Comparison of ENCODE assay signal across 8 mouse cellular contexts in genomic region chr14:119040253-119040652, GRCm38 (mm10). TPM values are rescaled to one million over a fixed set of nuclear protein-coding genes. Genes with fewer than 3 reads are reported as not detected.
DNase-seq lines count a peak whose midpoint lies in the region; ATAC-seq and TF ChIP-seq lines count a peak whose summit lies in the region.

No protein-coding gene starts in this region.

- H3K4me3 ChIP-seq in neural tube, embryonic 13.5 days: no peak overlapping the region
- no peak overlapping the region for H3K4me3 ChIP-seq in lung, postnatal 0 days (ENCODE audit: low read depth, low read length)

- TF ChIP-seq EP300 in lung, postnatal 0 days (IDR thresholded peaks at IDR 0.05): no peak

- no peak overlapping the region for H3K9ac ChIP-seq in neural tube, embryonic 13.5 days
- no peak overlapping the region for H3K9ac ChIP-seq in lung, postnatal 0 days (replicated peaks; ENCODE audit: low read depth)

- no peaks in the 10 kb centered on the region for H3K27me3 ChIP-seq in neural tube, embryonic 13.5 days
- H3K27me3 ChIP-seq in lung, postnatal 0 days (replicated peaks; ENCODE audit: insufficient read depth, low read length): no peaks in the 10 kb centered on the region

- peaks cover 28% of the 10 kb centered on the region for H3K36me3 ChIP-seq in neural tube, embryonic 13.5 days
- no peaks in the 10 kb centered on the region for H3K36me3 ChIP-seq in lung, postnatal 0 days (ENCODE audit: insufficient read depth, low read length)

- no peaks in the 10 kb centered on the region for H3K4me1 ChIP-seq in neural tube, embryonic 13.5 days (replicated peaks)
- no peaks in the 10 kb centered on the region for H3K4me1 ChIP-seq in lung, postnatal 0 days (ENCODE audit: insufficient read depth, low read depth, low read length)

- H3K27ac ChIP-seq in neural tube, embryonic 13.5 days (replicated peaks): no peak overlapping the region
- H3K27ac ChIP-seq in lung, postnatal 0 days (ENCODE audit: low read length): no peak overlapping the region

- H3K9me3 ChIP-seq in neural tube, embryonic 13.5 days: no peaks in the 10 kb centered on the region
- H3K9me3 ChIP-seq in lung, postnatal 0 days (ENCODE audit: low read length): no peaks in the 10 kb centered on the region

- ATAC-seq in neural tube, embryonic 13.5 days (ENCODE audit: low read depth): 0 out of 2 replicates have a peak, but pooled peaks have one; percentile 43
- ATAC-seq in granulocyte monocyte progenitor cell, adult 5-6 weeks (replicated peaks; ENCODE audit: poor library complexity, severe bottlenecking): peak; percentile 95
- ATAC-seq in lung, postnatal 0 days: no peak

- peak; percentile 72 for TF ChIP-seq CTCF in lung, postnatal 0 days (IDR thresholded peaks at IDR 0.05)

- 69% methylated on average over 1 of the region's 1 CpGs for WGBS in neural tube, embryonic 13.5 days
- 57% methylated on average over 1 of the region's 1 CpGs for WGBS in lung, postnatal 0 days

- H3K4me2 ChIP-seq in neural tube, embryonic 13.5 days: no peak overlapping the region
- H3K4me2 ChIP-seq in lung, postnatal 0 days (replicated peaks; ENCODE audit: low read depth, low read length): no peak overlapping the region

- DNase-seq in cerebellum, adult 18-20 months: peak; percentile 37 to 48
- no peak for DNase-seq in cerebellum, adult 11-12 months
- DNase-seq in neural tube, embryonic 10.5 days (ENCODE audit: extremely low spot score, low spot score): no peak
- peak; percentile 22 for DNase-seq in cerebellum, adult 8-10 months
- peak; percentile 63 for DNase-seq in lung, postnatal 0 days (ENCODE audit: low spot score)
- DNase-seq in thymus, postnatal 14 days: peak; percentile 34

RNA-seq across cellular contexts. Expression of gene Uggt2, which starts 59.0 kb away (rescaled TPM):
- 15.2 and 16.3 TPM in 2 replicates for polyA plus RNA-seq in neural tube, embryonic 13.5 days (2015; fragmentation: Nextera tagmentation; extraction: Ambion mirVana)
- total RNA-seq in granulocyte monocyte progenitor cell, adult 5-6 weeks (2014; fragmentation: Nextera tagmentation): 0.92 and 8.4 TPM in 2 replicates
- 0.72 and 4.3 TPM in 2 replicates for total RNA-seq in granulocyte monocyte progenitor cell, adult 5-6 weeks (2017)
- 4.8 and 5.9 TPM in 2 replicates for polyA plus RNA-seq in lung, postnatal 0 days (2015; fragmentation: Nextera tagmentation; extraction: Ambion mirVana)

Comparison
In these comparisons a context has a peak if more than half of its experiments do, and no peak if none do; other contexts are left out.
1. DNase-seq: peak in cerebellum, adult 18-20 months (2 of 2), cerebellum, adult 8-10 months (single experiment), lung, postnatal 0 days (single experiment) and thymus, postnatal 14 days (single experiment); none in cerebellum, adult 11-12 months (single experiment) and neural tube, embryonic 10.5 days (single experiment).